Mouse (Mus musculus) CH12.LX (cell line): ENCODE measurements around the gene Hlf. TPM values are rescaled to one million over a fixed set of nuclear protein-coding genes. Genes with fewer than 3 reads are reported as not detected.

ENCODE experiments used
- DNase-seq: peaks from one replicate; pipeline ENCODE4 v3.0.0-alpha.2; 2013; ENCODE audit errors: extremely low read depth
- H3K27ac ChIP-seq: 2 replicates; pipeline ENCODE4 v1.5.1; 2012; ENCODE audit warnings: low read depth, mild to moderate bottlenecking, control low read depth, moderate library complexity; ENCODE audit not compliant: insufficient read depth
- H3K27me3 ChIP-seq: replicated peaks from 2 replicates; pipeline ENCODE3; 2012; ENCODE audit warnings: inconsistent platforms
- H3K36me3 ChIP-seq, 2 experiments: replicated peaks in 1 of 2; 2 replicates each; pipeline versions ENCODE3 to v1.6.1; 2012; ENCODE audit warnings: inconsistent platforms in 1 of 2, low read length in 1 of 2, mild to moderate bottlenecking in 1 of 2, mixed read lengths in 1 of 2, moderate library complexity in 1 of 2; ENCODE audit not compliant: control insufficient read depth in 1 of 2, insufficient read depth in 1 of 2
- H3K4me1 ChIP-seq, 2 experiments: 2 replicates each; pipeline ENCODE4 v1.6.1; 2012; ENCODE audit warnings: inconsistent platforms in 1 of 2, moderate library complexity in 1 of 2; ENCODE audit not compliant: insufficient read depth in 2 of 2, control insufficient read depth in 1 of 2
- H3K4me2 ChIP-seq: 2 replicates; pipeline ENCODE4 v1.6.1; 2012; ENCODE audit warnings: low read depth, mild to moderate bottlenecking, control low read depth; ENCODE audit not compliant: poor library complexity, insufficient read depth, severe bottlenecking
- H3K4me3 ChIP-seq, 3 experiments: fragments of 150-350 bp in 1 of 3; sonication (generic) in 1 of 3; replicated peaks in 1 of 3; 2 replicates each; pipeline versions ENCODE3 to v1.5.1; 2011 to 2012; ENCODE audit warnings: low read depth in 2 of 3, low read length in 2 of 3, mild to moderate bottlenecking in 2 of 3, moderate library complexity in 2 of 3, control low read depth in 1 of 3, improper control_type of control experiment in 1 of 3, inconsistent platforms in 1 of 3, mixed read lengths in 1 of 3; ENCODE audit not compliant: poor library complexity in 1 of 3
- H3K79me2 ChIP-seq: replicated peaks from 2 replicates; pipeline ENCODE4 v1.6.1; 2012; ENCODE audit warnings: mild to moderate bottlenecking, moderate library complexity; ENCODE audit not compliant: control insufficient read depth, poor library complexity, insufficient read depth, severe bottlenecking; ENCODE audit errors: extremely low read depth
- H3K9ac ChIP-seq: 2 replicates; pipeline ENCODE4 v1.6.1; 2012; ENCODE audit warnings: low read depth, mild to moderate bottlenecking, control low read depth, moderate library complexity; ENCODE audit not compliant: insufficient read depth
- H3K9me3 ChIP-seq: replicated peaks from 2 replicates; pipeline ENCODE3; 2012; ENCODE audit warnings: low read length, inconsistent platforms, mixed read lengths
- CHD2 ChIP-seq: IDR thresholded peaks from 2 replicates; pipeline ENCODE4 v1.6.1; 2011; ENCODE audit warnings: low read length, improper control_type of control experiment
- CTCF ChIP-seq, 2 experiments: IDR thresholded peaks in 1 of 2; conservative IDR thresholded peaks in 1 of 2; 2 replicates each; pipeline ENCODE4 v1.5.1; 2011 to 2012; ENCODE audit warnings: low read depth in 2 of 2, low read length in 2 of 2, improper control_type of control experiment in 1 of 2, inconsistent platforms in 1 of 2, mild to moderate bottlenecking in 1 of 2, moderate library complexity in 1 of 2
- E2F4 ChIP-seq: IDR thresholded peaks from 2 replicates; pipeline ENCODE4 v1.6.1; 2011; ENCODE audit warnings: low read depth, low read length, improper control_type of control experiment; ENCODE audit not compliant: insufficient replicate concordance
- ELF1 ChIP-seq: IDR thresholded peaks from 2 replicates; pipeline ENCODE4 v1.6.1; 2014; ENCODE audit warnings: low read depth, mild to moderate bottlenecking, inconsistent platforms, low read length, improper control_type of control experiment
- EP300 ChIP-seq: IDR thresholded peaks from 2 replicates; pipeline ENCODE4 v1.6.1; 2011; ENCODE audit warnings: low read length, improper control_type of control experiment
- ETS1 ChIP-seq: conservative IDR thresholded peaks from 2 replicates; pipeline ENCODE4 v1.6.1; 2012; ENCODE audit warnings: low read depth, mild to moderate bottlenecking, inconsistent platforms, low read length, improper control_type of control experiment, moderate library complexity
- GABPA ChIP-seq: IDR thresholded peaks from 2 replicates; pipeline ENCODE4 v1.6.1; 2012; ENCODE audit warnings: low read depth, low read length, improper control_type of control experiment, inconsistent platforms; ENCODE audit not compliant: insufficient replicate concordance
- HCFC1 ChIP-seq: IDR thresholded peaks from 2 replicates; pipeline ENCODE4 v1.6.1; 2012; ENCODE audit warnings: low read depth, mild to moderate bottlenecking, inconsistent platforms, low read length, improper control_type of control experiment
- IRF4 ChIP-seq: IDR thresholded peaks from 2 replicates; pipeline ENCODE4 v1.6.1; 2014; ENCODE audit warnings: low read depth, mild to moderate bottlenecking, inconsistent platforms, low read length, improper control_type of control experiment
- JUN ChIP-seq: IDR thresholded peaks from 2 replicates; pipeline ENCODE4 v1.6.1; 2011; ENCODE audit warnings: low read depth, mild to moderate bottlenecking, low read length, improper control_type of control experiment, moderate library complexity; ENCODE audit not compliant: insufficient read depth
- JUND ChIP-seq: conservative IDR thresholded peaks from 2 replicates; pipeline ENCODE4 v1.6.1; 2011; ENCODE audit warnings: low read depth, low read length, improper control_type of control experiment
- MAX ChIP-seq: IDR thresholded peaks from 2 replicates; pipeline ENCODE4 v1.6.1; 2011; ENCODE audit warnings: low read length, improper control_type of control experiment
- MAZ ChIP-seq: IDR thresholded peaks from 2 replicates; pipeline ENCODE4 v1.6.1; 2012; ENCODE audit warnings: low read depth, mild to moderate bottlenecking, inconsistent platforms, low read length, improper control_type of control experiment, moderate library complexity
- MEF2A ChIP-seq: IDR thresholded peaks from 2 replicates; pipeline ENCODE4 v1.6.1; 2014; ENCODE audit warnings: low read depth, mild to moderate bottlenecking, inconsistent platforms, low read length, improper control_type of control experiment, borderline replicate concordance
- MXI1 ChIP-seq: IDR thresholded peaks from 2 replicates; pipeline ENCODE4 v1.6.1; 2011; ENCODE audit warnings: mild to moderate bottlenecking, low read depth, low read length, improper control_type of control experiment
- MYC ChIP-seq: IDR thresholded peaks from 2 replicates; pipeline ENCODE4 v1.6.1; 2011; ENCODE audit warnings: low read depth, mild to moderate bottlenecking, improper control_type of control experiment, low read length
- NELFE ChIP-seq: IDR thresholded peaks from 2 replicates; pipeline ENCODE4 v1.6.1; 2011; ENCODE audit warnings: low read depth, low read length, improper control_type of control experiment
- POLR2A ChIP-seq: IDR thresholded peaks from 2 replicates; pipeline ENCODE4 v1.6.1; 2011; ENCODE audit warnings: low read depth, mild to moderate bottlenecking, improper control_type of control experiment, low read length
- POLR2AphosphoS2 ChIP-seq: IDR thresholded peaks from 2 replicates; pipeline ENCODE4 v1.6.1; 2011; ENCODE audit warnings: low read depth, low read length, improper control_type of control experiment
- RAD21 ChIP-seq: IDR thresholded peaks from 2 replicates; pipeline ENCODE4 v1.6.1; 2011; ENCODE audit warnings: low read depth, mild to moderate bottlenecking, low read length, improper control_type of control experiment, moderate library complexity
- SMC3 ChIP-seq: IDR thresholded peaks from 2 replicates; pipeline ENCODE4 v1.6.1; 2011; ENCODE audit warnings: low read depth, low read length, improper control_type of control experiment
- TCF12 ChIP-seq: IDR thresholded peaks from 2 replicates; pipeline ENCODE4 v1.6.1; 2014; ENCODE audit warnings: low read depth, mild to moderate bottlenecking, inconsistent platforms, low read length, improper control_type of control experiment
- USF1 ChIP-seq: IDR thresholded peaks from 2 replicates; pipeline ENCODE4 v1.6.1; 2014; ENCODE audit warnings: low read depth, mild to moderate bottlenecking, inconsistent platforms, low read length, improper control_type of control experiment
- USF2 ChIP-seq: conservative IDR thresholded peaks from 2 replicates; pipeline ENCODE4 v1.6.1; 2011; ENCODE audit warnings: low read depth, low read length, improper control_type of control experiment
- ZC3H11A ChIP-seq: IDR thresholded peaks from 2 replicates; pipeline ENCODE4 v1.6.1; 2012; ENCODE audit warnings: low read depth, mild to moderate bottlenecking, inconsistent platforms, low read length, improper control_type of control experiment
- ZKSCAN1 ChIP-seq: IDR thresholded peaks from 2 replicates; pipeline ENCODE4 v1.6.1; 2012; ENCODE audit warnings: low read depth, inconsistent platforms, low read length, improper control_type of control experiment, borderline replicate concordance
- dilution Hi-C: fragments of 300-500 bp; cut with MboI; formaldehyde crosslinking; loops from 2 replicates; pipeline ENCODE4 v1.14.3; 2020; ENCODE audit warnings: low sequenced_read_pairs; ENCODE audit not compliant: extremely low pct_unique_long_range_greater_than_20kb, extremely low pct_ligation_motif_present
- in situ Hi-C: fragments of 300-500 bp; cut with MboI; formaldehyde crosslinking; loops from 3 replicates; pipeline ENCODE4 v1.14.3; 2019; ENCODE audit warnings: low sequenced_read_pairs, low pct_ligation_motif_present, low pct_unique_long_range_greater_than_20kb, mixed read lengths
- polyA plus RNA-seq: library from polyadenylated mRNA; unstranded; fragments of >175 nt; gene quantifications from 2 replicates; pipeline ENCODE4 v1.2.1, GENCODE M21; 2012; ENCODE audit warnings: low read depth; ENCODE audit not compliant: insufficient read length
- total RNA-seq, 2 experiments: library from RNA; depleted of rRNA; stranded (reverse); fragments of 300-350 nt in 1 of 2; fragments of >200 nt in 1 of 2; gene quantifications; 2 replicates each; pipeline ENCODE4 v1.2.3; 2012 to 2014

The Hlf gene
- total and polyA plus RNA-seq, 3 experiments: 0.08 to 0.36 TPM; not detected in 1

- dilution Hi-C loops: no loop called here
- no peak overlapping the region for H3K9ac ChIP-seq
- H3K27ac ChIP-seq: no peak overlapping the region
- no peaks in the 10 kb centered on the region for H3K27me3 ChIP-seq
- no peaks in the 10 kb centered on the region for H3K79me2 ChIP-seq
- in situ Hi-C loops: no loop called here
- no peaks in the 10 kb centered on the region for H3K4me1 ChIP-seq
- no peak overlapping the region for H3K4me3 ChIP-seq
- no peak for TF ChIP-seq EP300
- TF ChIP-seq IRF4: no peak
- no peak for TF ChIP-seq SMC3
- DNase-seq: no peak
- 0 out of 2 replicates have a peak overlapping the region, but pooled peaks have one; percentile 17 for H3K4me2 ChIP-seq
- H3K36me3 ChIP-seq: no peaks in the 10 kb centered on the region
- no peaks in the 10 kb centered on the region for H3K9me3 ChIP-seq
These were observed 19.9 kb downstream of the Hlf start for GRCm38 (mm10) chr11:90370789-90371291.

DNA sequence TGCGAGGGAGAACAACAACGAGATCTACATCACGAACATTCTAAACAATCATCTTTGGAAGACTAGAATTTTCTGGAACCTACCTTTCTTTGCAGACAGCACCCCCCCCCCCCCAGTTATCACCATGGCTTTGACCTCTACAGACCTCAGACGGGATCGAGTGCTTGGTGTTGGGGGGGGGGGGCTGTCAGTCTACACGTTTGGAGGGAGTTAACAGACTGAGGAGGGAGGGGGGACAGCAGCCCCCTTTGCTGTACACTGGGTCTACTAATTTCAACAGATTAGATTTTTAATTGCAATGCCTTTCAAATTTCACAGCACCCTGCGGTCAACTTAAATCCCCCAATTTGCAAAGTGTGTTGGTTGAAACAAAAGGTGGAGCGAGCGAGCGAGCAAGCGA lies 20.3 kb downstream of the Hlf start:
- Histone ChIP-seq H3K9ac (no peak overlapping the region), H3K4me3 (no peak overlapping the region), H3K4me2 (no peak overlapping the region), H3K27me3 (no peaks in the 10 kb centered on the region), H3K27ac (no peak overlapping the region), H3K4me1 (no peaks in the 10 kb centered on the region), H3K79me2 (no peaks in the 10 kb centered on the region), H3K9me3 (no peaks in the 10 kb centered on the region), H3K36me3 (no peaks in the 10 kb centered on the region)
- in situ Hi-C loops (no loop called here), dilution Hi-C loops (no loop called here)
- TF ChIP-seq ZC3H11A (no peak), MXI1 (no peak), ELF1 (no peak), E2F4 (no peak), NELFE (no peak), RAD21 (no peak), USF2 (no peak), POLR2AphosphoS2 (no peak), CTCF (conservative IDR thresholded peaks at IDR 0.05 in 1 of 2, IDR thresholded peaks at IDR 0.05 in 1 of 2; ENCODE audit: low read depth in 2 of 2, low read length in 2 of 2) (no peak), POLR2A (no peak)
- no peak for DNase-seq

DNA sequence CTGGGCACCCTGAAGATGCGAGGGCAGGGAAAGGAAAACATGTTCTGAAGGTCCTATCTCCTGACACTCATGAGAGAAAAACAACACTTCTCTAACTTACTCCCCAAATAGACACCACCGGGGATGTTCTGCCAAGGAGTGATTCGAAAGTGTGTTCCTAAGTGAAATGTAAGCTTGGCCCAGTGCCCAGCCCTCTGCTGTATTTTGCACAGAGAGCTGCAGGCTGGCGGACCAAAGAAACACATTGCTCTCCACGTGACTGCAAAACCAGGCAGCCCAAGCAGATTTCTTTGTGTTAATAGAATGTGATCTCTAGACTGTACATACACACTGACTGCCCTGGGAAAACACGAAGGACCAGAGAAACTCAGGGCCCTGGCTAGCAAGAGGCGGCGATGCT lies 21.1 kb downstream of the Hlf start:
- no peaks in the 10 kb centered on the region for H3K79me2 ChIP-seq
- no peak overlapping the region for H3K27ac ChIP-seq
- H3K9ac ChIP-seq: no peak overlapping the region
- no peaks in the 10 kb centered on the region for H3K27me3 ChIP-seq
- no peaks in the 10 kb centered on the region for H3K9me3 ChIP-seq
- DNase-seq: no peak
- H3K36me3 ChIP-seq: no peaks in the 10 kb centered on the region
- in situ Hi-C loops: no loop called here
- TF ChIP-seq JUND (no peak), ZC3H11A (no peak), SMC3 (no peak), POLR2AphosphoS2 (no peak), CHD2 (no peak), POLR2A (no peak), EP300 (no peak), USF1 (no peak), MAZ (no peak), ZKSCAN1 (no peak), ETS1 (no peak), GABPA (no peak), MXI1 (no peak), MYC (no peak), MAX (no peak), HCFC1 (no peak), TCF12 (no peak), JUN (no peak), MEF2A (no peak)
- dilution Hi-C loops: no loop called here
- H3K4me1 ChIP-seq: no peaks in the 10 kb centered on the region
- no peak overlapping the region for H3K4me2 ChIP-seq
- no peak overlapping the region for H3K4me3 ChIP-seq
